Mouse (Mus musculus): ENCODE measurements around the gene Tpx2.

DNA sequence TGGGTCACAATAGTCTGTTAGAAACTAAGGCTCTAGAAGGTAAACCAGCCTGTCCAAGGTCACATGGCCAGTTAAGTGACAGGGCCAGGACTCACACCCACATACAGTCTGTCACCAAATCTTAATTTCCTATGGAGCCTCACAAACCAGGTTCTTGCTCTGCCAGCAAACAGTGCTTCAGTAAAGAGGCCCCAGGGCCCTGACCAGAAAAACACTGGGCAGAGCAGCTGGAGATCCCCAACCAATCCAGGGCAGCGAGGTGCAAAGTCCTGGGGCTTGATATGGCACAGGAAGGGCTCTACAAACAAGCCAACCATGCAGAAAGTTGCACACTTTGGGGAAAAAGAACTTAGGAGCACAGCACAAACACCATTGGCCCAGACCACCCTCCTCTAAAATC, 19.2 kb upstream of the Tpx2 start:
- TF ChIP-seq POLR2A (IDR thresholded peaks at IDR 0.05; ENCODE audit: insufficient read depth, low read length) = no peak
- TF ChIP-seq CTCF (IDR thresholded peaks at IDR 0.05; ENCODE audit: low read depth, low read length) = no peak
